Mouse (Mus musculus): Measurements from ENCODE around the gene Man1a. TPM values are rescaled to one million over a fixed set of nuclear protein-coding genes. Genes with fewer than 3 reads are reported as not detected.

Gene Man1a
- polyA plus RNA-seq, 2 experiments, result 11.9 to 14.2 TPM

GRCm38 (mm10) chr10:54117763-54118162 is 41.4 kb upstream of the Man1a start:
- peak; percentile 64 for DNase-seq (ENCODE audit: low spot score)
- WGBS, result 49% methylated on average over 4 of the region's 4 CpGs
- ATAC-seq (ENCODE audit: low FRiP score, low read depth), result peak; percentile 85
- H3K27ac ChIP-seq (replicated peaks; ENCODE audit: low read depth, low read length), result peak overlapping the region; percentile 53; the same call in 1 of the 2 replicates
- TF ChIP-seq POLR2A (IDR thresholded peaks at IDR 0.05; ENCODE audit: borderline replicate concordance, extremely low read depth, insufficient read depth, insufficient read length), result no peak
- no peak overlapping the region for H3K4me3 ChIP-seq (replicated peaks; ENCODE audit: low read length)
- no peaks in the 10 kb centered on the region for H3K9me3 ChIP-seq (ENCODE audit: control insufficient read depth, low read length)
- H3K27me3 ChIP-seq (ENCODE audit: control insufficient read depth, insufficient read depth, low read length), result no peaks in the 10 kb centered on the region
- H3K4me2 ChIP-seq (replicated peaks; ENCODE audit: low read depth, low read length, severe bottlenecking), result no peak overlapping the region
- H3K9ac ChIP-seq (ENCODE audit: low read depth, low read length, severe bottlenecking), result no peak overlapping the region
- H3K4me1 ChIP-seq (ENCODE audit: control insufficient read depth, insufficient read depth, low read length), result 0 out of 2 replicates have a peak, but pooled peaks cover 3% of the 10 kb centered on the region
- no peaks in the 10 kb centered on the region for H3K36me3 ChIP-seq (ENCODE audit: control insufficient read depth, insufficient read depth, low read length)

DNA sequence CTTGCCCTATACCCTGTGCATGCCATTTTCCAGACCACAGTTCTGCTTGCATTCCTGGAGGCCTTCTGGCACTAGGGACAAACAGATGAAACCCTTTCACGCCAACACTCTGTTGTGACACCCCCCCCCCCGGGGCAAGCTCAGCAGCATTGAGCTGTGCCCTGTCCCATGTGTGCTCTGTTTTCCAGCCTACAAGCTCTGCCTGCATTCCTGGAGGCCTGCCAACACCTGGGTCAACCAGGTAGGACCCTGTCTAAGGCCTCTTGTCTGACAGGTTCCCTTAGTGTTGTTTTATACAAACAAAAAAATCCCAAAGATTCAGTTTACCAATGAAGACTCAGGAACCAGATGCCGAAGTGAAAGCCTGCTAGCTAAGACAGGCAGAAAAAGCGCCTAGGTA is 27.3 kb upstream of the Man1a start:
- H3K4me2 ChIP-seq (replicated peaks; ENCODE audit: low read depth, low read length, severe bottlenecking), result no peak overlapping the region
- H3K9ac ChIP-seq (ENCODE audit: low read depth, low read length, severe bottlenecking), result no peak overlapping the region
- no peak overlapping the region for H3K4me3 ChIP-seq (replicated peaks; ENCODE audit: low read length)
- H3K9me3 ChIP-seq (ENCODE audit: control insufficient read depth, low read length), result no peaks in the 10 kb centered on the region
- no peak for ATAC-seq (ENCODE audit: low FRiP score, low read depth)
- no peaks in the 10 kb centered on the region for H3K4me1 ChIP-seq (ENCODE audit: control insufficient read depth, insufficient read depth, low read length)
- H3K27ac ChIP-seq (replicated peaks; ENCODE audit: low read depth, low read length), result no peak overlapping the region
- no peaks in the 10 kb centered on the region for H3K27me3 ChIP-seq (ENCODE audit: control insufficient read depth, insufficient read depth, low read length)
- 73% methylated on average over 4 of the region's 4 CpGs for WGBS
- no peak for DNase-seq (ENCODE audit: low spot score)
- TF ChIP-seq POLR2A (IDR thresholded peaks at IDR 0.05; ENCODE audit: borderline replicate concordance, extremely low read depth, insufficient read depth, insufficient read length), result no peak
- no peaks in the 10 kb centered on the region for H3K36me3 ChIP-seq (ENCODE audit: control insufficient read depth, insufficient read depth, low read length)

GRCm38 (mm10) chr10:54092081-54092480 is 15.7 kb upstream of the Man1a start:
- H3K9ac ChIP-seq (ENCODE audit: low read depth, low read length, severe bottlenecking), result no peak overlapping the region
- DNase-seq (ENCODE audit: low spot score) (no peak), ATAC-seq (ENCODE audit: low FRiP score, low read depth) (no peak)
- no peak overlapping the region for H3K4me2 ChIP-seq (replicated peaks; ENCODE audit: low read depth, low read length, severe bottlenecking)
- H3K27me3 ChIP-seq (ENCODE audit: control insufficient read depth, insufficient read depth, low read length), result no peaks in the 10 kb centered on the region
- H3K27ac ChIP-seq (replicated peaks; ENCODE audit: low read depth, low read length), result no peak overlapping the region
- no peaks in the 10 kb centered on the region for H3K36me3 ChIP-seq (ENCODE audit: control insufficient read depth, insufficient read depth, low read length)
- no peak overlapping the region for H3K4me3 ChIP-seq (replicated peaks; ENCODE audit: low read length)
- no peaks in the 10 kb centered on the region for H3K4me1 ChIP-seq (ENCODE audit: control insufficient read depth, insufficient read depth, low read length)
- H3K9me3 ChIP-seq (ENCODE audit: control insufficient read depth, low read length), result no peaks in the 10 kb centered on the region
- TF ChIP-seq POLR2A (IDR thresholded peaks at IDR 0.05; ENCODE audit: borderline replicate concordance, extremely low read depth, insufficient read depth, insufficient read length), result no peak

DNA sequence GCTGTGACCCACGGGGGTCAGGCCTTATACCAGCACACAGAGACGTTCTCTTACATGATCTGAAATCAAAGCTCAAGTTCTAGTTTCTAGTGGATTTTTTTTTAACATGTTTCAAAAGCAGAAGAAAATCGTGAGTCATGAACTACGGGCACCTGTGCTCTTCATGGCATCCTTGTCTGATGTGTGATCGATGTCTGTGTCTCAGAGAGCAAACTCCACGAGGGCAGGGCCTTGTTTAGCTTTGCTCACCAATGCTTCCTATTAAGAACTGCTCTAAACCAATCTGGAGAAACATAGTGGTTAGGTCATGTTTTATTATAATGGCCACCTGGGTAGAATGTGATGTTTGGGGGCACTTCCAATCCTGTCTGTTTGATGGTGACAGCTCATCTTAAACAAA is 13.5 kb upstream of the Man1a start:
- Histone ChIP-seq H3K4me3 (replicated peaks; ENCODE audit: low read length) (no peak overlapping the region), H3K9ac (ENCODE audit: low read depth, low read length, severe bottlenecking) (no peak overlapping the region), H3K4me2 (replicated peaks; ENCODE audit: low read depth, low read length, severe bottlenecking) (no peak overlapping the region), H3K36me3 (ENCODE audit: control insufficient read depth, insufficient read depth, low read length) (no peaks in the 10 kb centered on the region), H3K27ac (replicated peaks; ENCODE audit: low read depth, low read length) (no peak overlapping the region), H3K9me3 (ENCODE audit: control insufficient read depth, low read length) (no peaks in the 10 kb centered on the region), H3K27me3 (ENCODE audit: control insufficient read depth, insufficient read depth, low read length) (no peaks in the 10 kb centered on the region), H3K4me1 (ENCODE audit: control insufficient read depth, insufficient read depth, low read length) (no peaks in the 10 kb centered on the region)
- ATAC-seq (ENCODE audit: low FRiP score, low read depth) (no peak), DNase-seq (ENCODE audit: low spot score) (no peak)
- no peak for TF ChIP-seq POLR2A (IDR thresholded peaks at IDR 0.05; ENCODE audit: borderline replicate concordance, extremely low read depth, insufficient read depth, insufficient read length)
- 87% methylated on average over 6 of the region's 6 CpGs for WGBS

GRCm38 (mm10) chr10:54087346-54087745 is 10.9 kb upstream of the Man1a start:
- WGBS, result 87% methylated on average over 3 of the region's 3 CpGs

DNA sequence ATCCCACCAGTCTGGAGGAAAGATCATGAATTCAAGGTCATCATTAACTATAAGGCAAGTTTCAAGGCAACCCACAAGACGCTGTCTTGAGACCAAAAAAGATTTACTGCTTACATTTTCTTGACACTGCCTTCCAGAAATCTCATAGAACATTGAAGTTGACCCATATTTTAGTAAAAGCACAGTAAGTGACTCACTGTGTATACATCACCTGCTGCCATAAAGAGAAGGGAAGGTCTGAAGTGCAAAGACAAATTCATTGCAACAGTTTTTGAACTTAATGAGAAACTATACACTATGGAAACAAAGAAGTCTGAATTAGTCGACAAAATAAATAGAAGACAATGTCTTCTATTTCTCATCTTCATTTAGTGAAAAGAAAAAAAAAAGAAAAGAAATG is 8.7 kb upstream of the Man1a start:
- no peaks in the 10 kb centered on the region for H3K9me3 ChIP-seq (ENCODE audit: control insufficient read depth, low read length)
- no peaks in the 10 kb centered on the region for H3K4me1 ChIP-seq (ENCODE audit: control insufficient read depth, insufficient read depth, low read length)
- H3K36me3 ChIP-seq (ENCODE audit: control insufficient read depth, insufficient read depth, low read length), result no peaks in the 10 kb centered on the region
- no peak overlapping the region for H3K4me3 ChIP-seq (replicated peaks; ENCODE audit: low read length)
- no peak for TF ChIP-seq POLR2A (IDR thresholded peaks at IDR 0.05; ENCODE audit: borderline replicate concordance, extremely low read depth, insufficient read depth, insufficient read length)
- ATAC-seq (ENCODE audit: low FRiP score, low read depth), result no peak
- WGBS, result 77% methylated on average over 2 of the region's 2 CpGs
- H3K9ac ChIP-seq (ENCODE audit: low read depth, low read length, severe bottlenecking), result no peak overlapping the region
- no peak for DNase-seq (ENCODE audit: low spot score)
- no peak overlapping the region for H3K4me2 ChIP-seq (replicated peaks; ENCODE audit: low read depth, low read length, severe bottlenecking)
- no peaks in the 10 kb centered on the region for H3K27me3 ChIP-seq (ENCODE audit: control insufficient read depth, insufficient read depth, low read length)
- no peak overlapping the region for H3K27ac ChIP-seq (replicated peaks; ENCODE audit: low read depth, low read length)

More at GRCm38 (mm10) chr10:54087346-54087745, 10.9 kb upstream of the Man1a start:
- Histone ChIP-seq H3K4me1 (ENCODE audit: control insufficient read depth, insufficient read depth, low read length) (no peaks in the 10 kb centered on the region), H3K36me3 (ENCODE audit: control insufficient read depth, insufficient read depth, low read length) (no peaks in the 10 kb centered on the region), H3K4me3 (replicated peaks; ENCODE audit: low read length) (no peak overlapping the region), H3K9me3 (ENCODE audit: control insufficient read depth, low read length) (no peaks in the 10 kb centered on the region), H3K27ac (replicated peaks; ENCODE audit: low read depth, low read length) (no peak overlapping the region), H3K4me2 (replicated peaks; ENCODE audit: low read depth, low read length, severe bottlenecking) (no peak overlapping the region), H3K27me3 (ENCODE audit: control insufficient read depth, insufficient read depth, low read length) (no peaks in the 10 kb centered on the region), H3K9ac (ENCODE audit: low read depth, low read length, severe bottlenecking) (no peak overlapping the region)
- ATAC-seq (ENCODE audit: low FRiP score, low read depth) (no peak), DNase-seq (ENCODE audit: low spot score) (no peak)
- no peak for TF ChIP-seq POLR2A (IDR thresholded peaks at IDR 0.05; ENCODE audit: borderline replicate concordance, extremely low read depth, insufficient read depth, insufficient read length)
